In genomic region chr9:63786026-63786670, GRCm38 (mm10) we compare ENCODE assay signal across 16 mouse cellular contexts. TPM values are rescaled to one million over a fixed set of nuclear protein-coding genes. Genes with fewer than 3 reads are reported as not detected.
DNase-seq lines count a peak whose midpoint lies in the region; ATAC-seq lines count a peak whose summit lies in the region.
"Had no signal": no experiment of that assay in that cellular context is flagged by ENCODE, and none has a peak within 500 bp of the region (broad histone marks: within the 10 kb centered on the region; RNA-seq: fewer than 3 reads in every experiment).

No protein-coding gene starts in this region.

- H3K27ac ChIP-seq in lung, embryonic 15.5 days = 0 out of 2 replicates have a peak overlapping the region, but pooled peaks have one; percentile 8
- H3K27ac ChIP-seq in embryonic facial prominence, embryonic 14.5 days (replicated peaks; ENCODE audit: low read depth, low read length) = no peak overlapping the region
- H3K27ac ChIP-seq: hindbrain, embryonic 13.5 days; midbrain, embryonic 13.5 days had no signal

- H3K9ac ChIP-seq in lung, embryonic 15.5 days = no peak overlapping the region
- H3K9ac ChIP-seq in embryonic facial prominence, embryonic 14.5 days (ENCODE audit: low read depth, low read length) = no peak overlapping the region
- H3K9ac ChIP-seq: hindbrain, embryonic 13.5 days; midbrain, embryonic 13.5 days had no signal

- H3K4me1 ChIP-seq in lung, embryonic 15.5 days = peaks cover 48% of the 10 kb centered on the region
- H3K4me1 ChIP-seq in embryonic facial prominence, embryonic 14.5 days (ENCODE audit: control insufficient read depth, insufficient read depth, low read length) = peaks cover 11% of the 10 kb centered on the region

- 27% methylated on average over 5 of the region's 5 CpGs for WGBS in lung, embryonic 15.5 days
- 8% methylated on average over 5 of the region's 5 CpGs for WGBS in embryonic facial prominence, embryonic 14.5 days

- H3K27me3 ChIP-seq in lung, embryonic 15.5 days = no peaks in the 10 kb centered on the region
- no peaks in the 10 kb centered on the region for H3K27me3 ChIP-seq in embryonic facial prominence, embryonic 14.5 days (replicated peaks; ENCODE audit: control insufficient read depth, insufficient read depth, low read length)
- H3K27me3 ChIP-seq: midbrain, embryonic 13.5 days had no signal

- DNase-seq in embryo, embryonic 10 days (ENCODE audit: low spot score) = peak; percentile 50
- no peak for DNase-seq in embryo, embryonic 11 days
- DNase-seq in lung, postnatal 14 days = no peak
- peak; percentile 61 for DNase-seq in embryonic facial prominence, embryonic 14.5 days (ENCODE audit: low spot score)
- peak; percentile 53 for DNase-seq in retina, embryonic 14.5 days (ENCODE audit: low spot score)
- no peak for DNase-seq in left cerebral cortex, adult 11 months (ENCODE audit: low spot score)
- no peak for DNase-seq in cerebellum, adult 9-10 months
- DNase-seq: adrenal gland, postnatal 25 days; cerebellum, postnatal 25 days; gastrocnemius, postnatal 10 days; kidney, adult 9 months; lung, postnatal 36 days had no signal

- H3K4me3 ChIP-seq in lung, embryonic 15.5 days = no peak overlapping the region
- no peak overlapping the region for H3K4me3 ChIP-seq in embryonic facial prominence, embryonic 14.5 days (ENCODE audit: low read depth, low read length)
- H3K4me3 ChIP-seq: hindbrain, embryonic 13.5 days; midbrain, embryonic 13.5 days had no signal

- H3K4me2 ChIP-seq in lung, embryonic 15.5 days = no peak overlapping the region
- H3K4me2 ChIP-seq in embryonic facial prominence, embryonic 14.5 days (ENCODE audit: low read depth, low read length) = no peak overlapping the region
- H3K4me2 ChIP-seq: hindbrain, embryonic 13.5 days; midbrain, embryonic 13.5 days had no signal

- no peaks in the 10 kb centered on the region for H3K36me3 ChIP-seq in lung, embryonic 15.5 days
- no peaks in the 10 kb centered on the region for H3K36me3 ChIP-seq in embryonic facial prominence, embryonic 14.5 days (ENCODE audit: control insufficient read depth, insufficient read depth, low read length)
- H3K36me3 ChIP-seq: hindbrain, embryonic 13.5 days; midbrain, embryonic 13.5 days had no signal

- no peak for ATAC-seq in lung, embryonic 15.5 days (ENCODE audit: borderline replicate concordance, extremely low read depth, low FRiP score, low TSS enrichment)
- ATAC-seq in embryonic facial prominence, embryonic 14.5 days (ENCODE audit: low read depth) = no peak; the same call in 1 of the 2 replicates
- ATAC-seq: forebrain, embryonic 14.5 days; midbrain, embryonic 13.5 days had no signal

- no peaks in the 10 kb centered on the region for H3K9me3 ChIP-seq in lung, embryonic 15.5 days
- no peaks in the 10 kb centered on the region for H3K9me3 ChIP-seq in embryonic facial prominence, embryonic 14.5 days (ENCODE audit: control insufficient read depth, low read length)
- H3K9me3 ChIP-seq: hindbrain, embryonic 13.5 days; midbrain, embryonic 13.5 days had no signal

RNA-seq across cellular contexts. Expression of gene Smad3, which starts 28.4 kb away (rescaled TPM):
- polyA plus RNA-seq in lung, embryonic 15.5 days (2015; fragmentation: Nextera tagmentation; extraction: Ambion mirVana) = 20.2 and 20.7 TPM in 2 replicates
- 17.0 and 19.3 TPM in 2 replicates for polyA plus RNA-seq in embryonic facial prominence, embryonic 14.5 days (2014; fragmentation: Nextera tagmentation; extraction: Ambion mirVana)

Comparison
In these comparisons a context has a peak if more than half of its experiments do, and no peak if none do; other contexts are left out.
1. DNase-seq: peak in embryo, embryonic 10 days (single experiment), embryonic facial prominence, embryonic 14.5 days (single experiment) and retina, embryonic 14.5 days (single experiment); none in embryo, embryonic 11 days (single experiment), lung, postnatal 14 days (single experiment), left cerebral cortex, adult 11 months (single experiment) and cerebellum, adult 9-10 months (single experiment).